Mouse (Mus musculus) G1E (cell line): Measurements from ENCODE around the gene Fhit. TPM values are rescaled to one million over a fixed set of nuclear protein-coding genes. Genes with fewer than 3 reads are reported as not detected.

Source experiments
- ATAC-seq: 2 replicates; pipeline ENCODE4 v1.8.0; 2016; ENCODE audit warnings: mild to moderate bottlenecking; ENCODE audit not compliant: insufficient number of reproducible peaks, poor library complexity, low FRiP score, severe bottlenecking; ENCODE audit errors: extremely low read depth
- DNase-seq: peaks from one replicate; pipeline ENCODE4 v3.0.0; 2012; ENCODE audit warnings: low spot score
- H3K27me3 ChIP-seq: 2 replicates; pipeline ENCODE4 v1.6.1; 2012; ENCODE audit warnings: mild to moderate bottlenecking, low read length, inconsistent platforms; ENCODE audit not compliant: insufficient read depth
- H3K36me3 ChIP-seq: replicated peaks from 2 replicates; pipeline ENCODE3; 2012; ENCODE audit warnings: mild to moderate bottlenecking, inconsistent platforms
- H3K4me1 ChIP-seq: 2 replicates; pipeline ENCODE4 v1.6.1; 2012; ENCODE audit warnings: low read depth, low read length, inconsistent platforms, mixed read lengths; ENCODE audit not compliant: insufficient read depth
- H3K4me3 ChIP-seq: 2 replicates; pipeline ENCODE4 v1.5.1; 2012; ENCODE audit warnings: low read depth, mild to moderate bottlenecking, inconsistent platforms, low read length, moderate library complexity, mixed read lengths
- H3K9me3 ChIP-seq: replicated peaks from 2 replicates; pipeline ENCODE4 v1.6.1; 2012; ENCODE audit warnings: inconsistent platforms
- CTCF ChIP-seq: IDR thresholded peaks from 2 replicates; pipeline ENCODE4 v1.5.1; 2012; ENCODE audit warnings: low read depth, low read length, inconsistent platforms, mixed read lengths
- GATA1 ChIP-seq: IDR thresholded peaks from 2 replicates; pipeline ENCODE4 v1.6.1; 2012; ENCODE audit warnings: borderline replicate concordance, low read length, inconsistent platforms, mixed read lengths
- GATA2 ChIP-seq: IDR thresholded peaks from 2 replicates; pipeline ENCODE4 v1.6.1; 2012; ENCODE audit warnings: low read depth, low read length, inconsistent platforms, borderline replicate concordance
- POLR2AphosphoS5 ChIP-seq: IDR thresholded peaks from 2 replicates; pipeline ENCODE4 v1.6.1; 2012; ENCODE audit warnings: low read depth, low read length, inconsistent platforms; ENCODE audit not compliant: insufficient replicate concordance
- TAL1 ChIP-seq: conservative IDR thresholded peaks from 2 replicates; pipeline ENCODE4 v1.6.1; 2012; ENCODE audit warnings: low read depth, low read length, inconsistent platforms, mixed read lengths
- polyA plus RNA-seq: library from polyadenylated mRNA; stranded (reverse); fragments of >175 nt; gene quantifications from 2 replicates; pipeline ENCODE4 v1.2.3, GENCODE M21; 2012
- total RNA-seq, 2 experiments: library from RNA; stranded (forward) in 1 of 2; stranded (reverse) in 1 of 2; fragments of 200-1000 nt in 1 of 2; fragments of >200 nt in 1 of 2; fragmentation: Nextera tagmentation in 1 of 2; gene quantifications; 2 replicates each; pipeline ENCODE4 v1.2.3; 2014 to 2017

Gene Fhit
- total and polyA plus RNA-seq, 3 experiments = not detected

- Histone ChIP-seq H3K9me3 (0 out of 2 replicates have a peak, but pooled peaks cover 3% of the 10 kb centered on the region), H3K4me3 (no peak overlapping the region), H3K4me1 (no peaks in the 10 kb centered on the region), H3K27me3 (no peaks in the 10 kb centered on the region), H3K36me3 (no peaks in the 10 kb centered on the region)
- TF ChIP-seq TAL1 (no peak), GATA1 (no peak), CTCF (no peak), POLR2AphosphoS5 (no peak), GATA2 (no peak)
- DNase-seq (no peak), ATAC-seq (no peak)
Observed at GRCm38 (mm10) chr14:10514026-10514425, 647.8 kb downstream of the Fhit start.

- ATAC-seq (no peak), DNase-seq (no peak)
- H3K27me3 ChIP-seq = no peaks in the 10 kb centered on the region
Observed at GRCm38 (mm10) chr14:10509252-10509651, 652.6 kb downstream of the Fhit start.

GRCm38 (mm10) chr14:10507560-10507959 lies 654.3 kb downstream of the Fhit start:
- TF ChIP-seq CTCF = no peak
- TF ChIP-seq TAL1 = no peak
- TF ChIP-seq GATA1 = no peak
- no peak for TF ChIP-seq POLR2AphosphoS5
- no peak for TF ChIP-seq GATA2
- Histone ChIP-seq H3K4me3 (no peak overlapping the region), H3K4me1 (no peaks in the 10 kb centered on the region), H3K9me3 (no peaks in the 10 kb centered on the region), H3K27me3 (no peaks in the 10 kb centered on the region), H3K36me3 (no peaks in the 10 kb centered on the region)
- ATAC-seq (no peak), DNase-seq (no peak)

More at GRCm38 (mm10) chr14:10509252-10509651, 652.6 kb downstream of the Fhit start:
- TF ChIP-seq POLR2AphosphoS5 (no peak), CTCF (no peak), TAL1 (no peak), GATA2 (no peak), GATA1 (no peak)
- Histone ChIP-seq H3K36me3 (no peaks in the 10 kb centered on the region), H3K9me3 (no peaks in the 10 kb centered on the region), H3K4me1 (no peaks in the 10 kb centered on the region), H3K4me3 (no peak overlapping the region)

GRCm38 (mm10) chr14:10485798-10486197 lies 676.0 kb downstream of the Fhit start:
- Histone ChIP-seq H3K27me3 (no peaks in the 10 kb centered on the region), H3K9me3 (no peaks in the 10 kb centered on the region), H3K4me3 (no peak overlapping the region), H3K36me3 (no peaks in the 10 kb centered on the region), H3K4me1 (no peaks in the 10 kb centered on the region)
- ATAC-seq = no peak
- no peak for DNase-seq
- TF ChIP-seq GATA2 (no peak), CTCF (no peak), POLR2AphosphoS5 (no peak), TAL1 (no peak), GATA1 (no peak)

- no peak for TF ChIP-seq TAL1
- no peak for TF ChIP-seq POLR2AphosphoS5
- no peak for TF ChIP-seq CTCF
- TF ChIP-seq GATA1 = no peak
- TF ChIP-seq GATA2 = no peak
- no peaks in the 10 kb centered on the region for H3K9me3 ChIP-seq
- H3K4me1 ChIP-seq = no peaks in the 10 kb centered on the region
- H3K27me3 ChIP-seq = no peaks in the 10 kb centered on the region
- DNase-seq (no peak), ATAC-seq (no peak)
- no peak overlapping the region for H3K4me3 ChIP-seq
- no peaks in the 10 kb centered on the region for H3K36me3 ChIP-seq
Observed at GRCm38 (mm10) chr14:10482851-10483613, 678.8 kb downstream of the Fhit start.

GRCm38 (mm10) chr14:10481370-10481769 lies 680.5 kb downstream of the Fhit start:
- TF ChIP-seq CTCF = no peak
- TF ChIP-seq GATA1 = no peak
- no peak for TF ChIP-seq POLR2AphosphoS5
- TF ChIP-seq TAL1 = no peak
- no peak for TF ChIP-seq GATA2
- Histone ChIP-seq H3K27me3 (no peaks in the 10 kb centered on the region), H3K9me3 (no peaks in the 10 kb centered on the region), H3K36me3 (no peaks in the 10 kb centered on the region), H3K4me3 (no peak overlapping the region), H3K4me1 (no peaks in the 10 kb centered on the region)
- no peak for DNase-seq
- ATAC-seq = no peak
